Mouse (Mus musculus) kidney, postnatal 0 days (tissue): ENCODE results near the gene Khdrbs1. TPM values are rescaled to one million over a fixed set of nuclear protein-coding genes. Genes with fewer than 3 reads are reported as not detected.

Experiments
- ATAC-seq: fragments of 200-750 bp; cut with Nextera tagmentation; replicated peaks from 2 replicates; pipeline ENCODE4 v1.8.0; 2017; ENCODE audit warnings: low read depth, moderate number of reproducible peaks, moderate TSS enrichment, moderate library complexity; ENCODE audit not compliant: low FRiP score
- DNase-seq: peaks from one replicate; pipeline ENCODE4 v3.0.0-alpha.2; 2016; ENCODE audit warnings: low spot score
- H3K27ac ChIP-seq: fragments of 300-500 bp; sonication (generic); 2 replicates; pipeline ENCODE4 v1.5.1; 2014; ENCODE audit warnings: mild to moderate bottlenecking
- H3K27me3 ChIP-seq: fragments of 300-500 bp; sonication (generic); 2 replicates; pipeline ENCODE4 v1.6.1; 2014; ENCODE audit warnings: low read length, mixed read lengths; ENCODE audit not compliant: insufficient read depth
- H3K36me3 ChIP-seq: fragments of 300-500 bp; sonication (generic); 2 replicates; pipeline ENCODE4 v1.6.1; 2014; ENCODE audit warnings: low read length, mixed read lengths; ENCODE audit not compliant: insufficient read depth
- H3K4me1 ChIP-seq: fragments of 300-500 bp; sonication (generic); replicated peaks from 2 replicates; pipeline ENCODE4 v1.6.1; 2014; ENCODE audit warnings: antibody characterized with exemption, low read length, mixed read lengths; ENCODE audit not compliant: insufficient read depth
- H3K4me2 ChIP-seq: fragments of 300-500 bp; sonication (generic); 2 replicates; pipeline ENCODE4 v1.6.1; 2014; ENCODE audit warnings: mild to moderate bottlenecking, low read length, moderate library complexity, mixed read lengths
- H3K4me3 ChIP-seq: fragments of 300-500 bp; sonication (generic); replicated peaks from 2 replicates; pipeline ENCODE4 v1.5.1; 2014; ENCODE audit warnings: low read depth, low read length
- H3K9ac ChIP-seq: fragments of 300-500 bp; sonication (generic); 2 replicates; pipeline ENCODE4 v1.6.1; 2014; ENCODE audit warnings: low read depth, low read length
- H3K9me3 ChIP-seq: fragments of 300-500 bp; sonication (generic); replicated peaks from 2 replicates; pipeline ENCODE4 v1.6.1; 2016; ENCODE audit warnings: low read length, inconsistent platforms, mixed read lengths
- CTCF ChIP-seq: IDR thresholded peaks from 2 replicates; pipeline ENCODE4 v1.5.1; 2016; ENCODE audit warnings: antibody characterized with exemption, low read depth, mild to moderate bottlenecking, moderate library complexity
- WGBS: fragments of 180-500 bp; shearing (Covaris S2); extraction: QIAGEN DNeasy Blood & Tissue Kit; methylation state at CpG from one replicate; pipeline ENCODE4 v1.1.7; 2014; 5-methylcytosine and 5-hydroxymethylcytosine counted together
- microRNA-seq: library from miRNA; unstranded; fragments of <30 nt; microRNA quantifications from one replicate; pipeline ENCODE4, GENCODE M21; 2016
- polyA plus RNA-seq: library from polyadenylated mRNA; unstranded; fragments of >200 nt; fragmentation: Nextera tagmentation; extraction: Ambion mirVana; gene quantifications from 2 replicates; pipeline ENCODE4 v1.2.1, GENCODE M21; 2015

Khdrbs1 gene
- polyA plus RNA-seq, 1 experiment from 2014 or later = 86.4 TPM

DNA sequence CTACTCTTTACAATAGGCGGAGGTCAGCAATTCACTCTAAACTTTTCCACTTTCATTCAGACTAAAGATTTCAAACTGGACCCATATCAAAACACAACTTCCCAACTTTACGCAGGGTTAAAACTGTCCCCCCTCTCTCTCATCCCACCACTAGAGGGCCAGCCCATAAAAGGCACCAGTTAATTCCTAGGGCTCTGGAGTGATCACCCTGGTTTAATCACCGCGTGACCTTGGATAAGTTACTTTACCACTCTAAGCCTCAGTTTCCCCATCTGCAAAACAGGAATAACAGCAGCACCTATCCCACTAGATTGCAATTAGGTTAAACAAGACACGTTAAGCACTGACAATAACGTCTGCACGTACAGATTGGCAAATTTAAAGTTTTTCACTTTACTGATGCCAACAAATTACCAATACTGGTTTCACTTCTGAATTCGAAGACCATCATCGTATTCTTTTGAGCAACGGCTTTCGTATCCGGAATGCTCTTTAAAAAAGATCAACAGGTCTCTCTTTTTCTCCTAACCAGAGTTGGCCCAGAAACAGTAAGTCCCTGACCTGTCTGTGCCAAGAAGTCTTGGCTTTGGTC, 70.5 kb downstream of the Khdrbs1 start:
- Histone ChIP-seq H3K27me3 (no peaks in the 10 kb centered on the region), H3K4me3 (peak overlapping the region; percentile 91), H3K36me3 (peaks cover 2% of the 10 kb centered on the region; the same call in 1 of the 2 replicates), H3K9ac (peak overlapping the region; percentile 89), H3K9me3 (no peaks in the 10 kb centered on the region), H3K4me1 (peaks cover 7% of the 10 kb centered on the region), H3K4me2 (peak overlapping the region; percentile 92), H3K27ac (peak overlapping the region; percentile 98)
- DNase-seq (peak; percentile 86), ATAC-seq (no peak; the same call in 1 of the 2 replicates)
- TF ChIP-seq CTCF = peak; percentile 88
- 7% methylated on average over 12 of the region's 12 CpGs for WGBS

DNA sequence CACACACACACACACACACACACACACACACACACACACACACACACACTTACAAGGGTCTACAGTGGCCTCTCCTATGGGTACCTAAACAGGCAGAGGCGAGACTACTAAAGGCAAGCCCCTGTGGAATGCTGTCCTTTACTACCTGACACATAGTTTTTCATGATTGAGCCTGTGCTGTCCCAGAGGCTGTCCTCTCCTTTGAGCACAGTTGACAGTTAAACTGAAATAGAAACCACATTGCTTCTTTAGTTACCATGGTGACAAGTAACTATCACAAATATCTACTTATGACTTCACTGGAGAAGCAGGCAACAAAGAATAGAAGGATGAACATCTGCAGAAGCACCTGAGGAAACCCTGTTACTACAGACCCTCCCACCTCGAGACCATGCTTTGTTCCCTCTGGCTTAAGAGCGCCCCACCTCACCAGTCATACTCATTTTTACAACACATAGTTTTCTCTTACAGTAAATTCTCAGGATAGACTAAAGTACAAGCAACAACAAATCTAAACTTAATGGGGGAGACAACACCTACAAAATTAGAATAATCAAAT, 79.8 kb downstream of the Khdrbs1 start:
- peaks cover 33% of the 10 kb centered on the region for H3K36me3 ChIP-seq
- H3K27me3 ChIP-seq = no peaks in the 10 kb centered on the region
- no peak overlapping the region for H3K9ac ChIP-seq
- DNase-seq (no peak), ATAC-seq (no peak)
- no peaks in the 10 kb centered on the region for H3K9me3 ChIP-seq
- no peak overlapping the region for H3K4me2 ChIP-seq
- WGBS = 76% methylated on average over 3 of the region's 3 CpGs
- H3K4me3 ChIP-seq = no peak overlapping the region
- no peak for TF ChIP-seq CTCF
- no peak overlapping the region for H3K27ac ChIP-seq
- no peaks in the 10 kb centered on the region for H3K4me1 ChIP-seq

DNA sequence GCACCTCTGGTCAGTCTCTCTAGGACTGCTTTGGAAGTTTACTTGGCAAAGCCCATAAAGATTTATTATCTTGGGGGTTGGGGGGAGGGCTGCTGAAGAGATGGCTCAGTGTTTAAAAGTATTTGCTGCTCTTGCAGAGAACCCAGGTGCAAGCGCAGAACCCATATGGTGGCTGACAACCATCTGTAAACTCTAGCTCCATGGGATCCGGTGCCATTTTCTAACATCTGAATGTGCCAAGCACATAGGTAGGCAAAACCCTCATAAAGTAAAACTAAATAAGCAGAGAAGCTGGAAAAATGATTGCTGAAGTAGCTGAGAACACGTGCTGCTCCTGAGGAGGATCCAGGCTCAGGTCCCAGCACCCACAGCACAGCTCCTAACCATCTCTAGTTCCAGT, 80.5 kb downstream of the Khdrbs1 start:
- Histone ChIP-seq H3K4me3 (no peak overlapping the region), H3K27me3 (no peaks in the 10 kb centered on the region), H3K27ac (no peak overlapping the region), H3K36me3 (peaks cover 40% of the 10 kb centered on the region), H3K4me2 (no peak overlapping the region), H3K4me1 (no peaks in the 10 kb centered on the region), H3K9me3 (no peaks in the 10 kb centered on the region), H3K9ac (no peak overlapping the region)
- no peak for DNase-seq
- TF ChIP-seq CTCF = no peak
- no peak for ATAC-seq
- WGBS = 84% methylated on average over 3 of the region's 3 CpGs

DNA sequence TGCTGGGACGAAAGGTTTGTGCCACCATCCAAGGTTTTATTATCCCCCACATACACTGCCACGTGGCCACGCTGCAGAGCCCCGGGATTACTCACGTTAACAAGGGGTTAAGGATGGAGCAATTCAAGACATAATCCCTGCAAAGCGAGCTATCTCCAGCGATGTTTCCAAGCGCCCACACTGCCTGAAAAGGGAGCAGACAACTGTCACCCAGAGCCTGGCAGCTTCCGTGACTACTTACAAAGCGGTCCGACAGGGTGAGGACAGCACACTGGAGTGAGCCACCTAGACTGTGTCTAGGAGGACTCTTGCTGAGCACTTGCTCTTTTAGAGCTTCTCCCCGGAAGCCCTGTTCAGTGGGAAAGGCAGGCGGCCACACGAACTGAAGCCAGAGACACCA, 87.3 kb downstream of the Khdrbs1 start:
- H3K27me3 ChIP-seq = no peaks in the 10 kb centered on the region
- 93% methylated on average over 14 of the region's 14 CpGs for WGBS
- no peak for TF ChIP-seq CTCF
- H3K9ac ChIP-seq = no peak overlapping the region
- H3K9me3 ChIP-seq = no peaks in the 10 kb centered on the region
- no peaks in the 10 kb centered on the region for H3K4me1 ChIP-seq
- H3K4me2 ChIP-seq = no peak overlapping the region
- H3K27ac ChIP-seq = no peak overlapping the region
- DNase-seq = no peak
- H3K36me3 ChIP-seq = peaks cover 82% of the 10 kb centered on the region
- no peak overlapping the region for H3K4me3 ChIP-seq
- ATAC-seq = no peak

Small RNA genes lying within 50 kb of the gene (microRNA-seq; reads per million reads assigned to microRNA genes)
- gene Gm28017 (not detected), gene Mir7016 (1.4 reads per million)

Other genes starting within 250 kb of the Khdrbs1 start
- gene Marcksl1, start 228.7 kb downstream of the Khdrbs1 start, polyA plus RNA-seq = 613 and 625 TPM in 2 replicates
- 170 and 196 TPM in 2 replicates for gene Hdac1, start 199.6 kb downstream of the Khdrbs1 start, polyA plus RNA-seq
- gene Lck, start 168.7 kb downstream of the Khdrbs1 start, polyA plus RNA-seq = 8.8 and 9.1 TPM in 2 replicates
- gene Fam167b, start 163.8 kb downstream of the Khdrbs1 start, polyA plus RNA-seq = 39.9 and 40.3 TPM in 2 replicates
- gene Eif3i, start 141.7 kb downstream of the Khdrbs1 start, polyA plus RNA-seq = 284 and 298 TPM in 2 replicates
- gene Tmem234, start 141.6 kb downstream of the Khdrbs1 start, polyA plus RNA-seq = 188 and 197 TPM in 2 replicates
- gene Dcdc2b, start 128.0 kb downstream of the Khdrbs1 start, polyA plus RNA-seq = 1.9 and 2.3 TPM in 2 replicates
- gene Iqcc, start 123.2 kb downstream of the Khdrbs1 start, polyA plus RNA-seq = 30.2 and 31.6 TPM in 2 replicates
- 64.8 and 69.5 TPM in 2 replicates for gene Ccdc28b, start 118.4 kb downstream of the Khdrbs1 start, polyA plus RNA-seq
- 42.9 and 50.3 TPM in 2 replicates for gene Txlna, start 101.2 kb downstream of the Khdrbs1 start, polyA plus RNA-seq
- gene Kpna6, start 69.5 kb downstream of the Khdrbs1 start, polyA plus RNA-seq = 11.7 and 12.7 TPM in 2 replicates
- gene Tmem39b, start 45.5 kb downstream of the Khdrbs1 start, polyA plus RNA-seq = 12.4 and 12.9 TPM in 2 replicates
- gene Ptp4a2, start 68.9 kb upstream of the Khdrbs1 start, polyA plus RNA-seq = 383 and 402 TPM in 2 replicates
- not detected in 2 replicates for gene Spocd1, start 186.9 kb upstream of the Khdrbs1 start, polyA plus RNA-seq
- 0.78 and 1.8 TPM in 2 replicates for gene Adgrb2, start 242.6 kb upstream of the Khdrbs1 start, polyA plus RNA-seq